ENCODE assay signal across 12 mouse cellular contexts in the genomic region with DNA sequence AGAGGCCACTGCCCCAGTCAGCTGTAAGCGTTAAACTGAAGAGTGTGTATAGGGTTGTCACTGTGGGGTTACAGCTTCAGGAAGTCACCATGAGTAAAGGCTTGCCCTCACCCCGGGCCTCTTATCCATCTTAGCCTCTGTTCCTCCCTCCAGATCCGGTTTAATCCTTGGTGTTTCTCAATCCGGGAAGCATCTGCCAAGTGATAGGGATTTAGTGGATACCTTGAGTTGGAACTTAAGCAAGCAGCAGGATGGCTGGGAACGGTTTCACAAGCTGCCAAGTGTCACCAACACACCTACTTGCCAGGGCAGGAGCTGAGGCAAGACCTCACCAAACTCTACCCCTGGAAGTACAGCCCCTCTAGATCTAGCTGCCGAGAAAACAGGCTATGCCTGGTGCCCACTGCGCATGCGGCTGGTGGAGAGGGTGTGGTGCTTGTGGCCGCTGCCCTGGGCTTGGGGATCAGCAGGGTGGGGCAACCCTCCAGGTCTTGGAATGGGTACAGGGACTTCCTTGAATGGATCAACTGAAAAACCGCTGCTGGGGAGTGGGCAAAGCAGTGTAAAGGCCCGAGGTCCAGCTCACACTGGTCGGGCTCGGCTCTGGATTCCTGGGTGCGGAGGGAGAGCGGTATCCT. TPM values are rescaled to one million over a fixed set of nuclear protein-coding genes. Genes with fewer than 3 reads are reported as not detected.
DNase-seq lines count a peak whose midpoint lies in the region; ATAC-seq and TF ChIP-seq lines count a peak whose summit lies in the region.
"Had no signal": no experiment of that assay in that cellular context is flagged by ENCODE, and none has a peak within 500 bp of the region (broad histone marks: within the 10 kb centered on the region; RNA-seq: fewer than 3 reads in every experiment).

No protein-coding gene starts in this region.

- peaks cover 15% of the 10 kb centered on the region for H3K4me1 ChIP-seq in neural tube, embryonic 12.5 days
- peaks cover 5% of the 10 kb centered on the region; the same call in 1 of the 2 replicates for H3K4me1 ChIP-seq in lung, embryonic 14.5 days (ENCODE audit: insufficient read depth)
- H3K4me1 ChIP-seq in stomach, embryonic 16.5 days (ENCODE audit: control insufficient read depth, insufficient read depth, low read length), result peaks cover 14% of the 10 kb centered on the region

- peaks cover 8% of the 10 kb centered on the region; the same call in 1 of the 2 replicates for H3K9me3 ChIP-seq in neural tube, embryonic 12.5 days
- no peaks in the 10 kb centered on the region; the same call in 1 of the 2 replicates for H3K9me3 ChIP-seq in lung, embryonic 14.5 days (ENCODE audit: low read depth, low read length)
- H3K9me3 ChIP-seq in stomach, embryonic 16.5 days (replicated peaks; ENCODE audit: control insufficient read depth, low read length), result peaks cover 6% of the 10 kb centered on the region; the same call in 1 of the 2 replicates

- no peak overlapping the region for H3K27ac ChIP-seq in neural tube, embryonic 12.5 days
- H3K27ac ChIP-seq in lung, embryonic 14.5 days (ENCODE audit: low read depth), result no peak overlapping the region
- H3K27ac ChIP-seq in stomach, embryonic 16.5 days (ENCODE audit: low read length), result no peak overlapping the region

- ATAC-seq in neural tube, embryonic 12.5 days (ENCODE audit: low FRiP score, low read depth), result no peak
- ATAC-seq in lung, embryonic 14.5 days (ENCODE audit: insufficient read depth), result no peak
- ATAC-seq in stomach, embryonic 16.5 days (ENCODE audit: insufficient read depth, low FRiP score), result no peak

- TF ChIP-seq CTCF in lung, embryonic 14.5 days (IDR thresholded peaks at IDR 0.05; ENCODE audit: low read depth), result no peak

- H3K36me3 ChIP-seq in neural tube, embryonic 12.5 days, result no peaks in the 10 kb centered on the region
- no peaks in the 10 kb centered on the region for H3K36me3 ChIP-seq in lung, embryonic 14.5 days (ENCODE audit: insufficient read depth)
- H3K36me3 ChIP-seq in stomach, embryonic 16.5 days (ENCODE audit: control insufficient read depth, insufficient read depth, low read length), result no peaks in the 10 kb centered on the region

- H3K9ac ChIP-seq in neural tube, embryonic 12.5 days, result peak overlapping the region; percentile 26; the same call in 1 of the 2 replicates
- peak overlapping the region; percentile 9; the same call in 1 of the 2 replicates for H3K9ac ChIP-seq in lung, embryonic 14.5 days
- 0 out of 2 replicates have a peak overlapping the region, but pooled peaks have one; percentile 7 for H3K9ac ChIP-seq in stomach, embryonic 16.5 days (ENCODE audit: low read length)

- H3K4me2 ChIP-seq in neural tube, embryonic 12.5 days (replicated peaks), result peak overlapping the region; percentile 86
- H3K4me2 ChIP-seq in lung, embryonic 14.5 days, result peak overlapping the region; percentile 93; the same call in 1 of the 2 replicates
- peak overlapping the region; percentile 85; the same call in 1 of the 2 replicates for H3K4me2 ChIP-seq in stomach, embryonic 16.5 days (ENCODE audit: low read depth, low read length)

- peaks cover 55% of the 10 kb centered on the region for H3K27me3 ChIP-seq in neural tube, embryonic 12.5 days (replicated peaks)
- peaks cover 9% of the 10 kb centered on the region; the same call in 1 of the 2 replicates for H3K27me3 ChIP-seq in lung, embryonic 14.5 days (ENCODE audit: insufficient read depth, low read length)
- H3K27me3 ChIP-seq in stomach, embryonic 16.5 days (ENCODE audit: control insufficient read depth, insufficient read depth, low read length), result no peaks in the 10 kb centered on the region

- 69% methylated on average over 15 of the region's 15 CpGs for WGBS in neural tube, embryonic 12.5 days
- WGBS in lung, embryonic 14.5 days, result 59% methylated on average over 15 of the region's 15 CpGs
- 57% methylated on average over 15 of the region's 15 CpGs for WGBS in stomach, embryonic 16.5 days

- DNase-seq in neural tube, embryonic 10.5 days (ENCODE audit: extremely low spot score, low spot score), result no peak
- DNase-seq in fat pad, adult 2 months (ENCODE audit: extremely low read depth, low read depth, low spot score), result peak; percentile 100
- DNase-seq in lung, embryonic 14.5 days, result no peak
- no peak for DNase-seq in adrenal gland, postnatal 10 days
- no peak for DNase-seq in adrenal gland, postnatal 4 days (ENCODE audit: low spot score in 2 of 2)
- no peak for DNase-seq in right cerebral cortex, postnatal 14 days
- DNase-seq: kidney, postnatal 14 days; thymus, postnatal 14 days had no signal

- H3K4me3 ChIP-seq in neural tube, embryonic 12.5 days, result 0 out of 2 replicates have a peak overlapping the region, but pooled peaks have one; percentile 59
- peak overlapping the region; percentile 73; the same call in 1 of the 2 replicates for H3K4me3 ChIP-seq in lung, embryonic 14.5 days (ENCODE audit: low read depth, low read length)
- no peak overlapping the region; the same call in 1 of the 2 replicates for H3K4me3 ChIP-seq in stomach, embryonic 16.5 days (replicated peaks; ENCODE audit: low read length)

RNA-seq across cellular contexts. Expression of gene Nbl1, which starts 2.4 kb away (rescaled TPM):
- 45.2 and 47.0 TPM in 2 replicates for polyA plus RNA-seq in neural tube, embryonic 12.5 days (2016; fragmentation: Nextera tagmentation; extraction: Ambion mirVana)
- polyA plus RNA-seq in lung, embryonic 14.5 days (2014; fragmentation: Nextera tagmentation; extraction: Ambion mirVana), result 43.8 and 48.0 TPM in 2 replicates
- 47.3 and 48.8 TPM in 2 replicates for polyA plus RNA-seq in stomach, embryonic 16.5 days (2015; fragmentation: Nextera tagmentation; extraction: Ambion mirVana)
- 10 to 100 TPM; 39.7 to 40.9 TPM for total RNA-seq in adrenal gland, postnatal 10 days (2021)
- total RNA-seq in adrenal gland, postnatal 4 days (2021), result 10 to 100 TPM; 47.4 to 49.2 TPM

RNA-seq across cellular contexts. Expression of gene Htr6, which starts 15.1 kb away (rescaled TPM):
- polyA plus RNA-seq in neural tube, embryonic 12.5 days (2016; fragmentation: Nextera tagmentation; extraction: Ambion mirVana), result 0.10 TPM in 1 of 2 replicates, not detected in the other
- not detected in 2 replicates for polyA plus RNA-seq in lung, embryonic 14.5 days (2014; fragmentation: Nextera tagmentation; extraction: Ambion mirVana)
- not detected in 2 replicates for polyA plus RNA-seq in stomach, embryonic 16.5 days (2015; fragmentation: Nextera tagmentation; extraction: Ambion mirVana)
- total RNA-seq in adrenal gland, postnatal 10 days (2021), result under 1 TPM in 1 of 2 experiments, not detected in 1; 0.45 TPM
- under 1 TPM; 0.76 to 0.84 TPM for total RNA-seq in adrenal gland, postnatal 4 days (2021)
- polyA plus RNA-seq: heart, embryonic 14.5 days; spleen, adult 2 months had no signal

RNA-seq across cellular contexts. Expression of gene Minos1, which starts 40.5 kb away (rescaled TPM):
- 430 and 438 TPM in 2 replicates for polyA plus RNA-seq in neural tube, embryonic 12.5 days (2016; fragmentation: Nextera tagmentation; extraction: Ambion mirVana)
- polyA plus RNA-seq in lung, embryonic 14.5 days (2014; fragmentation: Nextera tagmentation; extraction: Ambion mirVana), result 501 and 531 TPM in 2 replicates
- polyA plus RNA-seq in stomach, embryonic 16.5 days (2015; fragmentation: Nextera tagmentation; extraction: Ambion mirVana), result 442 and 560 TPM in 2 replicates
- total RNA-seq in adrenal gland, postnatal 10 days (2021), result 100 to 1,000 TPM; 572 to 632 TPM
- 100 to 1,000 TPM; 352 to 357 TPM for total RNA-seq in adrenal gland, postnatal 4 days (2021)
